In genomic region chr15:79001559-79001958, GRCm38 (mm10) we compare ENCODE assay signal across 20 mouse cellular contexts. TPM values are rescaled to one million over a fixed set of nuclear protein-coding genes. Genes with fewer than 3 reads are reported as not detected.
DNase-seq lines count a peak whose midpoint lies in the region; ATAC-seq and TF ChIP-seq lines count a peak whose summit lies in the region.
"Had no signal": no experiment of that assay in that cellular context is flagged by ENCODE, and none has a peak within 500 bp of the region (broad histone marks: within the 10 kb centered on the region; RNA-seq: fewer than 3 reads in every experiment).

No protein-coding gene starts in this region.

- no peak overlapping the region for H3K27ac ChIP-seq in heart, embryonic 12.5 days (ENCODE audit: poor library complexity, severe bottlenecking)
- H3K27ac ChIP-seq in heart, embryonic 10.5 days: no peak overlapping the region
- 0 out of 2 replicates have a peak overlapping the region, but pooled peaks have one; percentile 3 for H3K27ac ChIP-seq in embryonic facial prominence, embryonic 10.5 days (replicated peaks)
- H3K27ac ChIP-seq: embryonic facial prominence, embryonic 15.5 days; forebrain, embryonic 15.5 days; heart, embryonic 13.5 days; hindbrain, embryonic 15.5 days had no signal

- no peak for TF ChIP-seq CTCF in E14TG2a.4 (conservative IDR thresholded peaks at IDR 0.05; ENCODE audit: low read length)

- 0 out of 2 replicates have a peak overlapping the region, but pooled peaks have one; percentile 2 for H3K4me2 ChIP-seq in heart, embryonic 12.5 days
- H3K4me2 ChIP-seq: embryonic facial prominence, embryonic 15.5 days; forebrain, embryonic 15.5 days; heart, embryonic 13.5 days; hindbrain, embryonic 15.5 days had no signal

- 82% methylated on average over 5 of the region's 5 CpGs for WGBS in heart, embryonic 12.5 days
- 80% methylated on average over 5 of the region's 5 CpGs for WGBS in heart, embryonic 10.5 days
- 96% methylated on average over 5 of the region's 5 CpGs for WGBS in embryonic facial prominence, embryonic 10.5 days

- H3K27me3 ChIP-seq in heart, embryonic 12.5 days (replicated peaks): no peaks in the 10 kb centered on the region
- no peaks in the 10 kb centered on the region for H3K27me3 ChIP-seq in heart, embryonic 10.5 days (ENCODE audit: insufficient read depth, poor library complexity, severe bottlenecking)
- no peaks in the 10 kb centered on the region for H3K27me3 ChIP-seq in E14TG2a.4 (ENCODE audit: insufficient read depth, low read length)
- H3K27me3 ChIP-seq in embryonic facial prominence, embryonic 10.5 days (replicated peaks; ENCODE audit: low read depth, poor library complexity, severe bottlenecking): no peaks in the 10 kb centered on the region
- H3K27me3 ChIP-seq: embryonic facial prominence, embryonic 15.5 days; forebrain, embryonic 15.5 days; heart, embryonic 13.5 days; hindbrain, embryonic 15.5 days had no signal

- H3K36me3 ChIP-seq in heart, embryonic 12.5 days: peaks cover 85% of the 10 kb centered on the region
- peaks cover 94% of the 10 kb centered on the region for H3K36me3 ChIP-seq in heart, embryonic 10.5 days
- H3K36me3 ChIP-seq in E14TG2a.4 (ENCODE audit: insufficient read depth, low read length): peaks cover 59% of the 10 kb centered on the region
- peaks cover 99% of the 10 kb centered on the region for H3K36me3 ChIP-seq in embryonic facial prominence, embryonic 10.5 days (replicated peaks)

- no peak overlapping the region for H3K4me3 ChIP-seq in heart, embryonic 12.5 days
- H3K4me3 ChIP-seq in heart, embryonic 10.5 days: no peak overlapping the region
- H3K4me3 ChIP-seq in E14TG2a.4 (replicated peaks; ENCODE audit: low read length): peak overlapping the region; percentile 32; the same call in 1 of the 2 replicates
- H3K4me3 ChIP-seq in embryonic facial prominence, embryonic 10.5 days: no peak overlapping the region
- H3K4me3 ChIP-seq: embryonic facial prominence, embryonic 15.5 days; erythroblast, embryonic 14.5 days; forebrain, embryonic 15.5 days; heart, embryonic 13.5 days; hindbrain, embryonic 15.5 days had no signal

- no peak overlapping the region for H3K9ac ChIP-seq in heart, embryonic 12.5 days
- H3K9ac ChIP-seq: embryonic facial prominence, embryonic 15.5 days; forebrain, embryonic 15.5 days; hindbrain, embryonic 15.5 days had no signal

- H3K9me3 ChIP-seq in heart, embryonic 12.5 days (replicated peaks): no peaks in the 10 kb centered on the region
- no peaks in the 10 kb centered on the region for H3K9me3 ChIP-seq in heart, embryonic 10.5 days
- no peaks in the 10 kb centered on the region for H3K9me3 ChIP-seq in E14TG2a.4 (ENCODE audit: low read length)
- H3K9me3 ChIP-seq in embryonic facial prominence, embryonic 10.5 days: no peaks in the 10 kb centered on the region
- H3K9me3 ChIP-seq: embryonic facial prominence, embryonic 15.5 days; forebrain, embryonic 15.5 days; G1E; heart, embryonic 13.5 days; hindbrain, embryonic 15.5 days had no signal

- peak; percentile 44 for DNase-seq in adrenal gland, postnatal 14 days
- DNase-seq in adrenal gland, postnatal 36 days: no peak
- no peak for DNase-seq in heart, embryonic 10.5 days (ENCODE audit: low spot score)
- DNase-seq in embryonic facial prominence, embryonic 10.5 days (ENCODE audit: low spot score): no peak
- DNase-seq: gastrocnemius, postnatal 36 days; heart, adult 18-20 months; heart, postnatal 36 days had no signal

- H3K4me1 ChIP-seq in heart, embryonic 12.5 days (replicated peaks): peaks cover 22% of the 10 kb centered on the region
- H3K4me1 ChIP-seq in heart, embryonic 10.5 days: peaks cover 44% of the 10 kb centered on the region
- H3K4me1 ChIP-seq in E14TG2a.4 (replicated peaks; ENCODE audit: low read depth, low read length): peaks cover 79% of the 10 kb centered on the region
- H3K4me1 ChIP-seq in embryonic facial prominence, embryonic 10.5 days: peaks cover 28% of the 10 kb centered on the region
- H3K4me1 ChIP-seq: forebrain, embryonic 15.5 days; hindbrain, embryonic 15.5 days had no signal

- no peak for ATAC-seq in heart, embryonic 12.5 days (ENCODE audit: insufficient number of reproducible peaks, low FRiP score)
- ATAC-seq: forebrain, embryonic 15.5 days had no signal

RNA-seq across cellular contexts. Expression of gene H1f0, which starts 26.7 kb away (rescaled TPM):
- total RNA-seq in adrenal gland, postnatal 14 days (2021): 162 and 178 TPM in 2 replicates
- 100 to 1,000 TPM; 127 to 173 TPM for total RNA-seq in adrenal gland, postnatal 36 days (2021)
- 294 and 300 TPM in 2 replicates for polyA plus RNA-seq in heart, embryonic 12.5 days (2016; fragmentation: Nextera tagmentation; extraction: Ambion mirVana)
- 195 and 250 TPM in 2 replicates for polyA plus RNA-seq in heart, embryonic 10.5 days (2016; fragmentation: Nextera tagmentation; extraction: Ambion mirVana)
- 371 and 392 TPM in 2 replicates for polyA plus RNA-seq in embryonic facial prominence, embryonic 10.5 days (2016; fragmentation: Nextera tagmentation; extraction: Ambion mirVana)

RNA-seq across cellular contexts. Expression of gene Galr3, which starts 40.1 kb away (rescaled TPM):
- 0.41 and 0.78 TPM in 2 replicates for total RNA-seq in adrenal gland, postnatal 14 days (2021)
- under 1 TPM; 0.30 to 0.36 TPM for total RNA-seq in adrenal gland, postnatal 36 days (2021)
- not detected in 2 replicates for polyA plus RNA-seq in heart, embryonic 12.5 days (2016; fragmentation: Nextera tagmentation; extraction: Ambion mirVana)
- 0.26 TPM in 1 of 2 replicates, not detected in the other for polyA plus RNA-seq in heart, embryonic 10.5 days (2016; fragmentation: Nextera tagmentation; extraction: Ambion mirVana)
- not detected in 2 replicates for polyA plus RNA-seq in embryonic facial prominence, embryonic 10.5 days (2016; fragmentation: Nextera tagmentation; extraction: Ambion mirVana)
- total RNA-seq: G1E; gastrocnemius, adult 8-10 months; gastrocnemius, postnatal 36 days; heart, adult 18-20 months; heart, postnatal 36 days had no signal
- polyA plus RNA-seq: embryonic facial prominence, embryonic 11.5 days; erythroblast, embryonic 14.5 days; forebrain, embryonic 11.5 days; forebrain, embryonic 15.5 days; G1E; heart, embryonic 13.5 days; heart, postnatal 0 days; hindbrain, embryonic 11.5 days had no signal

RNA-seq across cellular contexts. Expression of gene Triobp, which starts 54.0 kb away (rescaled TPM):
- total RNA-seq in adrenal gland, postnatal 14 days (2021): 82.2 and 85.0 TPM in 2 replicates
- total RNA-seq in adrenal gland, postnatal 36 days (2021): 100 to 1,000 TPM; 111 to 142 TPM
- polyA plus RNA-seq in heart, embryonic 12.5 days (2016; fragmentation: Nextera tagmentation; extraction: Ambion mirVana): 59.4 and 64.1 TPM in 2 replicates
- polyA plus RNA-seq in heart, embryonic 10.5 days (2016; fragmentation: Nextera tagmentation; extraction: Ambion mirVana): 63.6 and 68.2 TPM in 2 replicates
- polyA plus RNA-seq in embryonic facial prominence, embryonic 10.5 days (2016; fragmentation: Nextera tagmentation; extraction: Ambion mirVana): 46.7 and 49.4 TPM in 2 replicates
